Comparison of ENCODE assay signal across 15 mouse cellular contexts in the genomic region with DNA sequence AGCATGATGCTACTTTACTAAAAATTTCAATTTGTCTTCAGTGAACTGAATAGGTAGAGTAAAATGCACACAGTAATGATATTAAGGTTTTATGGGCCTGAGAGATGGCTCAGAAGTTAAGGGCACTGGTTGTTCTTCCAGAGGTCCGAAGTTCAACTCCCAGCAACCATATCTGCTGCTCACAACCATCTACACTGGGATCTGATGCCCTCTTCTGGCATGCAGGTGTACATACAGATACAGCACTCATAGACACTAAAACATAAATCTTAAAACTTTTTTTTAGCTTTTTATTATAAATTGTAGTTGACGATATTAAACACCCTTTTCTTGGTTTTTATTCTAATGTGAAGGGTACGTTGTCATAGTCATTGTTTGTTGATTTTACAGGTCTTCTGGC. TPM values are rescaled to one million over a fixed set of nuclear protein-coding genes. Genes with fewer than 3 reads are reported as not detected.
A peak's percentile ranks its signal among the peaks of the same experiment; 100 is the strongest.
DNase-seq lines count a peak whose midpoint lies in the region; ATAC-seq and TF ChIP-seq lines count a peak whose summit lies in the region.
"Had no signal": no experiment of that assay in that cellular context is flagged by ENCODE, and none has a peak within 500 bp of the region (broad histone marks: within the 10 kb centered on the region; RNA-seq: fewer than 3 reads in every experiment).

No protein-coding gene starts in this region.

- peak; percentile 31; the same call in 1 of the 2 replicates for ATAC-seq in liver, postnatal 0 days
- no peak for ATAC-seq in liver, embryonic 12.5 days

- intact Hi-C loops in heart, adult 2 months (cut with DNase I) = no loop called here

- 89% methylated on average over 3 of the region's 3 CpGs for WGBS in heart, adult 2 months
- WGBS in liver, postnatal 0 days (ENCODE audit: insufficient replicate concordance) = 80% methylated on average over 3 of the region's 3 CpGs
- 86% methylated on average over 3 of the region's 3 CpGs for WGBS in liver, embryonic 12.5 days (ENCODE audit: insufficient replicate concordance)

- no peak overlapping the region for H3K4me2 ChIP-seq in liver, postnatal 0 days (ENCODE audit: low read depth, low read length)
- H3K4me2 ChIP-seq in liver, embryonic 12.5 days = no peak overlapping the region
- H3K4me2 ChIP-seq: embryonic facial prominence, embryonic 13.5 days had no signal

- no peaks in the 10 kb centered on the region for H3K9me3 ChIP-seq in liver, postnatal 0 days (ENCODE audit: low read length)
- no peaks in the 10 kb centered on the region for H3K9me3 ChIP-seq in liver, embryonic 12.5 days (replicated peaks)
- H3K9me3 ChIP-seq: embryonic facial prominence, embryonic 13.5 days; G1E; limb, embryonic 10.5 days had no signal

- TF ChIP-seq EP300 in heart, adult 2 months (IDR thresholded peaks at IDR 0.05; ENCODE audit: insufficient read depth, low read depth, low read length) = no peak
- TF ChIP-seq EP300 in liver, postnatal 0 days (IDR thresholded peaks at IDR 0.05; ENCODE audit: low read depth) = no peak

- no peaks in the 10 kb centered on the region for H3K4me1 ChIP-seq in heart, adult 2 months (ENCODE audit: control insufficient read depth, insufficient read depth, low read length)
- no peaks in the 10 kb centered on the region for H3K4me1 ChIP-seq in liver, postnatal 0 days (ENCODE audit: insufficient read depth)
- H3K4me1 ChIP-seq in liver, embryonic 12.5 days = no peaks in the 10 kb centered on the region
- H3K4me1 ChIP-seq: embryonic facial prominence, embryonic 13.5 days; limb, embryonic 10.5 days had no signal

- H3K9ac ChIP-seq in heart, adult 2 months (ENCODE audit: low read depth, low read length) = no peak overlapping the region
- no peak overlapping the region for H3K9ac ChIP-seq in liver, postnatal 0 days (replicated peaks)
- H3K9ac ChIP-seq in liver, embryonic 12.5 days = no peak overlapping the region
- H3K9ac ChIP-seq: embryonic facial prominence, embryonic 13.5 days had no signal

- H3K36me3 ChIP-seq in heart, adult 2 months (ENCODE audit: control insufficient read depth, insufficient read depth, low read length) = peaks cover 2% of the 10 kb centered on the region
- peaks cover 66% of the 10 kb centered on the region for H3K36me3 ChIP-seq in liver, postnatal 0 days (replicated peaks; ENCODE audit: insufficient read depth, low read length)
- peaks cover 84% of the 10 kb centered on the region for H3K36me3 ChIP-seq in liver, embryonic 12.5 days
- H3K36me3 ChIP-seq in splenic B cell, adult 2 months (ENCODE audit: control insufficient read depth, insufficient read depth, low read length, poor library complexity, severe bottlenecking) = peaks cover 22% of the 10 kb centered on the region

- no peak overlapping the region for H3K4me3 ChIP-seq in heart, adult 2 months
- no peak overlapping the region for H3K4me3 ChIP-seq in liver, postnatal 0 days (ENCODE audit: low read depth, low read length)
- no peak overlapping the region for H3K4me3 ChIP-seq in liver, embryonic 12.5 days
- H3K4me3 ChIP-seq: embryonic facial prominence, embryonic 13.5 days; limb, embryonic 10.5 days had no signal

- no peak overlapping the region for H3K27ac ChIP-seq in heart, adult 2 months
- H3K27ac ChIP-seq in liver, postnatal 0 days (ENCODE audit: low read depth) = no peak overlapping the region
- H3K27ac ChIP-seq in liver, embryonic 12.5 days = no peak overlapping the region
- H3K27ac ChIP-seq: embryonic facial prominence, embryonic 13.5 days; limb, embryonic 10.5 days had no signal

- TF ChIP-seq CTCF in heart, adult 2 months (IDR thresholded peaks at IDR 0.05) = peak; percentile 60
- TF ChIP-seq CTCF in liver, postnatal 0 days (IDR thresholded peaks at IDR 0.05; ENCODE audit: low read depth) = peak; percentile 56

- H3K79me2 ChIP-seq in heart, adult 2 months (replicated peaks; ENCODE audit: control insufficient read depth, insufficient read depth, low read length) = no peaks in the 10 kb centered on the region

- H3K27me3 ChIP-seq in heart, adult 2 months (ENCODE audit: control insufficient read depth, insufficient read depth, low read length) = no peaks in the 10 kb centered on the region
- H3K27me3 ChIP-seq in liver, postnatal 0 days (ENCODE audit: insufficient read depth, low read length) = no peaks in the 10 kb centered on the region
- no peaks in the 10 kb centered on the region for H3K27me3 ChIP-seq in liver, embryonic 12.5 days (replicated peaks)
- H3K27me3 ChIP-seq in splenic B cell, adult 2 months (ENCODE audit: control insufficient read depth, insufficient read depth, low read length, poor library complexity, severe bottlenecking) = no peaks in the 10 kb centered on the region
- H3K27me3 ChIP-seq: embryonic facial prominence, embryonic 13.5 days had no signal

- TF ChIP-seq POLR2A in heart, adult 2 months (IDR thresholded peaks at IDR 0.05; ENCODE audit: insufficient read depth, low read depth, low read length) = no peak

- no peak for DNase-seq in heart, adult 2 months
- DNase-seq in heart, adult 8-10 months (ENCODE audit: low spot score) = no peak
- no peak for DNase-seq in liver, postnatal 0 days
- DNase-seq in NIH3T3 (ENCODE audit: low read depth) = peak; percentile 34
- peak; percentile 27 for DNase-seq in splenic B cell, adult 2 months (ENCODE audit: low read depth, low spot score)
- no peak for DNase-seq in c-Kit-positive CD71-positive TER-119-positive erythroid progenitor cells, embryonic 14.5 days (ENCODE audit: low spot score)
- no peak for DNase-seq in right cerebral cortex, adult 2 months (ENCODE audit: low spot score in 2 of 2)
- DNase-seq: adrenal gland, postnatal 14 days; cerebellum, adult 8-10 months; heart, adult 11 months; heart, postnatal 4 days had no signal

RNA-seq across cellular contexts. Expression of a gene that starts 20.0 kb away (rescaled TPM):
- total RNA-seq in heart, adult 2 months (2021) = 1 to 10 TPM in 1 of 2 experiments, under 1 TPM in 1; 0.99 to 1.1 TPM
- 0.55 and 1.1 TPM in 2 replicates for polyA plus RNA-seq in heart, adult 2 months (2012; rRNA removed)
- total RNA-seq in heart, adult 8-10 months (2022) = 1 to 10 TPM in 3 of 4 experiments, under 1 TPM in 1; 0.87 to 1.7 (median 1.3) TPM
- polyA plus RNA-seq in liver, postnatal 0 days (2015; fragmentation: Nextera tagmentation; extraction: Ambion mirVana) = 13.7 and 14.0 TPM in 2 replicates
- 1.8 TPM in 2 replicates for polyA plus RNA-seq in liver, embryonic 12.5 days (2016; fragmentation: Nextera tagmentation; extraction: Ambion mirVana)
- polyA plus RNA-seq: G1E had no signal

RNA-seq across cellular contexts. Expression of a gene that starts 33.5 kb away (rescaled TPM):
- 10 to 100 TPM; 23.5 to 26.7 TPM for total RNA-seq in heart, adult 2 months (2021)
- 4.7 and 10.9 TPM in 2 replicates for polyA plus RNA-seq in heart, adult 2 months (2012; rRNA removed)
- 10 to 100 TPM; 21.1 to 24.7 (median 21.8) TPM for total RNA-seq in heart, adult 8-10 months (2022)
- 6.5 and 7.5 TPM in 2 replicates for polyA plus RNA-seq in liver, postnatal 0 days (2015; fragmentation: Nextera tagmentation; extraction: Ambion mirVana)
- polyA plus RNA-seq in liver, embryonic 12.5 days (2016; fragmentation: Nextera tagmentation; extraction: Ambion mirVana) = 17.9 and 18.2 TPM in 2 replicates

RNA-seq across cellular contexts. Expression of a gene that starts 53.5 kb away (rescaled TPM):
- total RNA-seq in heart, adult 2 months (2021) = 100 to 1,000 TPM; 110 to 127 TPM
- 87.1 and 167 TPM in 2 replicates for polyA plus RNA-seq in heart, adult 2 months (2012; rRNA removed)
- total RNA-seq in heart, adult 8-10 months (2022) = 100 to 1,000 TPM; 112 to 128 (median 120) TPM
- 113 and 118 TPM in 2 replicates for polyA plus RNA-seq in liver, postnatal 0 days (2015; fragmentation: Nextera tagmentation; extraction: Ambion mirVana)
- 211 and 216 TPM in 2 replicates for polyA plus RNA-seq in liver, embryonic 12.5 days (2016; fragmentation: Nextera tagmentation; extraction: Ambion mirVana)

RNA-seq across cellular contexts. Expression of a gene that starts 53.7 kb away (rescaled TPM):
- not detected for total RNA-seq in heart, adult 2 months (2021)
- polyA plus RNA-seq in heart, adult 2 months (2012; rRNA removed) = not detected in 2 replicates
- total RNA-seq in heart, adult 8-10 months (2022) = not detected
- 0.39 and 0.44 TPM in 2 replicates for polyA plus RNA-seq in liver, postnatal 0 days (2015; fragmentation: Nextera tagmentation; extraction: Ambion mirVana)
- polyA plus RNA-seq in liver, embryonic 12.5 days (2016; fragmentation: Nextera tagmentation; extraction: Ambion mirVana) = 0.48 and 0.61 TPM in 2 replicates
- total RNA-seq: adrenal gland, postnatal 14 days; G1E; heart, postnatal 4 days had no signal
- polyA plus RNA-seq: G1E had no signal

Comparison
In these comparisons a context has a peak if more than half of its experiments do, and no peak if none do; other contexts are left out.
1. DNase-seq: peak in NIH3T3 (single experiment) and splenic B cell, adult 2 months (single experiment); none in heart, adult 2 months (0 of 2), heart, adult 8-10 months (single experiment), liver, postnatal 0 days (single experiment), c-Kit-positive CD71-positive TER-119-positive erythroid progenitor cells, embryonic 14.5 days (single experiment) and right cerebral cortex, adult 2 months (0 of 2).